12 mouse cellular contexts compared by ENCODE assay signal in genomic region chr16:13610951-13611381, GRCm38 (mm10). TPM values are rescaled to one million over a fixed set of nuclear protein-coding genes. Genes with fewer than 3 reads are reported as not detected.
DNase-seq lines count a peak whose midpoint lies in the region; ATAC-seq and TF ChIP-seq lines count a peak whose summit lies in the region.
"Had no signal": no experiment of that assay in that cellular context is flagged by ENCODE, and none has a peak within 500 bp of the region (broad histone marks: within the 10 kb centered on the region; RNA-seq: fewer than 3 reads in every experiment).

No protein-coding gene starts in this region.

- no peaks in the 10 kb centered on the region for H3K79me2 ChIP-seq in MEL (ENCODE audit: control insufficient read depth, insufficient read depth, low read length, poor library complexity)

- WGBS in hindbrain, embryonic 13.5 days = 71% methylated on average over 5 of the region's 5 CpGs

- no peaks in the 10 kb centered on the region for H3K9me3 ChIP-seq in MEL (replicated peaks; ENCODE audit: insufficient read depth, low read length)
- H3K9me3 ChIP-seq in hindbrain, embryonic 13.5 days = no peaks in the 10 kb centered on the region
- H3K9me3 ChIP-seq: hindbrain, embryonic 12.5 days; limb, embryonic 12.5 days; midbrain, embryonic 13.5 days had no signal

- no peak overlapping the region for H3K4me2 ChIP-seq in hindbrain, embryonic 13.5 days
- H3K4me2 ChIP-seq: hindbrain, embryonic 12.5 days; limb, embryonic 12.5 days; midbrain, embryonic 13.5 days had no signal

- H3K27me3 ChIP-seq in MEL (ENCODE audit: control insufficient read depth in 1 of 2, insufficient read depth in 2 of 2, low read length in 2 of 2) = no peaks in the 10 kb centered on the region
- H3K27me3 ChIP-seq in hindbrain, embryonic 13.5 days = no peaks in the 10 kb centered on the region
- H3K27me3 ChIP-seq: hindbrain, embryonic 12.5 days; limb, embryonic 12.5 days; midbrain, embryonic 13.5 days had no signal

- TF ChIP-seq EP300 in MEL (IDR thresholded peaks at IDR 0.05; ENCODE audit: low read depth in 1 of 2, low read length in 2 of 2) = no peak; a peak in 1 of 4 replicates

- intact Hi-C loops in heart, postnatal 25 days (cut with DNase I) = loop anchor here (2.0 to 5.0 kb wide), 2 partner anchors 78 to 164 kb away; no protein-coding TSS in a partner anchor

- peak; percentile 68 for DNase-seq in heart, adult 11 months
- no peak for DNase-seq in heart, postnatal 25 days (ENCODE audit: low spot score)
- peak; percentile 54 for DNase-seq in MEL (ENCODE audit: low read depth, low spot score)
- DNase-seq in kidney, adult 8-10 months = peak; percentile 28 to 65
- peak; percentile 28 for DNase-seq in lung, postnatal 14 days
- DNase-seq in adrenal gland, postnatal 14 days = no peak

- no peak overlapping the region for H3K4me3 ChIP-seq in MEL (ENCODE audit: control insufficient read depth in 1 of 2, insufficient read depth in 1 of 2, low read depth in 2 of 2, low read length in 2 of 2)
- H3K4me3 ChIP-seq in hindbrain, embryonic 13.5 days = no peak overlapping the region
- H3K4me3 ChIP-seq: hindbrain, embryonic 12.5 days; limb, embryonic 12.5 days; midbrain, embryonic 13.5 days had no signal

- peak overlapping the region; percentile 76 for H3K27ac ChIP-seq in MEL (ENCODE audit: control insufficient read depth, low read depth, low read length)
- no peak overlapping the region for H3K27ac ChIP-seq in hindbrain, embryonic 13.5 days
- H3K27ac ChIP-seq: hindbrain, embryonic 12.5 days; limb, embryonic 12.5 days; midbrain, embryonic 13.5 days had no signal

- ATAC-seq in cerebellum, adult (ENCODE audit: insufficient number of reproducible peaks, low FRiP score, low TSS enrichment) = no peak
- no peak for ATAC-seq in hindbrain, embryonic 13.5 days (ENCODE audit: low FRiP score)
- ATAC-seq: forebrain, embryonic 16.5 days; midbrain, embryonic 13.5 days had no signal

- no peak for TF ChIP-seq RAD21 in MEL (IDR thresholded peaks at IDR 0.05; ENCODE audit: low read depth, low read length)

- H3K9ac ChIP-seq in MEL (ENCODE audit: control insufficient read depth, low read depth, low read length, poor library complexity, severe bottlenecking) = peak overlapping the region; percentile 28; the same call in 1 of the 2 replicates
- H3K9ac ChIP-seq in hindbrain, embryonic 13.5 days = no peak overlapping the region
- H3K9ac ChIP-seq: hindbrain, embryonic 12.5 days; limb, embryonic 12.5 days; midbrain, embryonic 13.5 days had no signal

- no peak for TF ChIP-seq CTCF in MEL (IDR thresholded peaks at IDR 0.05 in 2 of 3, conservative IDR thresholded peaks at IDR 0.05 in 1 of 3; ENCODE audit: control insufficient read depth in 1 of 3, insufficient read depth in 1 of 3, low read depth in 2 of 3, low read length in 3 of 3, poor library complexity in 1 of 3, severe bottlenecking in 1 of 3)

- no peak for TF ChIP-seq POLR2A in MEL (IDR thresholded peaks at IDR 0.05; ENCODE audit: control insufficient read depth in 1 of 2, insufficient read depth in 1 of 2, low read depth in 1 of 2, low read length in 2 of 2, poor library complexity in 1 of 2)

- peaks cover 2 to 15% of the 10 kb centered on the region in 2 experiments for H3K36me3 ChIP-seq in MEL (ENCODE audit: control insufficient read depth in 1 of 2, insufficient read depth in 2 of 2, low read length in 2 of 2)
- peaks cover 11% of the 10 kb centered on the region for H3K36me3 ChIP-seq in hindbrain, embryonic 13.5 days

- peaks cover 8 to 10% of the 10 kb centered on the region in 2 experiments; a peak in 3 of 4 replicates for H3K4me1 ChIP-seq in MEL (ENCODE audit: control insufficient read depth in 1 of 2, insufficient read depth in 2 of 2, low read length in 2 of 2)
- no peaks in the 10 kb centered on the region for H3K4me1 ChIP-seq in hindbrain, embryonic 13.5 days (replicated peaks)
- H3K4me1 ChIP-seq: hindbrain, embryonic 12.5 days; limb, embryonic 12.5 days; midbrain, embryonic 13.5 days had no signal

TF ChIP-seq in MEL, 35 proteins besides CTCF, POLR2A, EP300 and RAD21:
- TF ChIP-seq HCFC1 (IDR thresholded peaks at IDR 0.05; ENCODE audit: low read depth, low read length) = no peak
- TF ChIP-seq POLR2AphosphoS5 (IDR thresholded peaks at IDR 0.05; ENCODE audit: borderline replicate concordance, low read depth, low read length) = no peak
- no peak for TF ChIP-seq CHD1 (IDR thresholded peaks at IDR 0.05; ENCODE audit: low read depth, low read length)
- no peak for TF ChIP-seq MXI1 (IDR thresholded peaks at IDR 0.05; ENCODE audit: low read depth, low read length)
- TF ChIP-seq TCF12 (IDR thresholded peaks at IDR 0.05; ENCODE audit: low read depth, low read length) = no peak
- no peak for TF ChIP-seq BHLHE40 (IDR thresholded peaks at IDR 0.05; ENCODE audit: borderline replicate concordance, low read depth, low read length)
- TF ChIP-seq ZNF384 (IDR thresholded peaks at IDR 0.05; ENCODE audit: low read depth, low read length) = no peak
- TF ChIP-seq POLR2AphosphoS2 (IDR thresholded peaks at IDR 0.05; ENCODE audit: low read length) = no peak
- TF ChIP-seq ZKSCAN1 (IDR thresholded peaks at IDR 0.05; ENCODE audit: low read depth, low read length) = no peak
- TF ChIP-seq NELFE (IDR thresholded peaks at IDR 0.05; ENCODE audit: low read depth, low read length) = no peak
- TF ChIP-seq UBTF (IDR thresholded peaks at IDR 0.05; ENCODE audit: borderline replicate concordance, insufficient read depth, low read depth, low read length) = no peak
- no peak for TF ChIP-seq ETS1 (IDR thresholded peaks at IDR 0.05; ENCODE audit: low read depth, low read length)
- no peak for TF ChIP-seq GATA1 (IDR thresholded peaks at IDR 0.05; ENCODE audit: low read depth, low read length)
- TF ChIP-seq USF2 (IDR thresholded peaks at IDR 0.05; ENCODE audit: borderline replicate concordance in 1 of 2, insufficient read depth in 1 of 2, low read depth in 1 of 2, low read length in 2 of 2) = no peak
- TF ChIP-seq E2F4 (IDR thresholded peaks at IDR 0.05; ENCODE audit: borderline replicate concordance, low read depth, low read length) = no peak
- TF ChIP-seq RCOR1 (IDR thresholded peaks at IDR 0.05; ENCODE audit: low read depth, low read length) = no peak
- TF ChIP-seq MAZ (IDR thresholded peaks at IDR 0.05; ENCODE audit: low read depth, low read length) = no peak
- no peak for TF ChIP-seq SIN3A (IDR thresholded peaks at IDR 0.05; ENCODE audit: low read length)
- no peak for TF ChIP-seq MAX (IDR thresholded peaks at IDR 0.05; ENCODE audit: low read length)
- no peak for TF ChIP-seq ELF1 (IDR thresholded peaks at IDR 0.05; ENCODE audit: low read depth, low read length)
TF ChIP-seq in MEL: peak in this region for 0.

RNA-seq across cellular contexts. Expression of gene Parn, which starts 57.0 kb away (rescaled TPM):
- total RNA-seq in heart, postnatal 25 days (2021) = 10 to 100 TPM in 1 of 2 experiments, 1 to 10 TPM in 1; 8.5 to 10.4 TPM
- total RNA-seq in MEL (2012; rRNA removed) = 25.2 and 26.7 TPM in 2 replicates
- 100 to 1,000 TPM in 1 of 2 experiments, 10 to 100 TPM in 1; 38.2 to 160 TPM for polyA plus RNA-seq in MEL (2012; ENCODE audit: insufficient read depth in 1 of 2, insufficient read length in 2 of 2, low read depth in 1 of 2, low replicate concordance in 2 of 2, missing spikeins in 1 of 2)
- 34.1 and 34.6 TPM in 2 replicates for total RNA-seq in adrenal gland, postnatal 14 days (2021)
- 36.2 and 37.3 TPM in 2 replicates for polyA plus RNA-seq in hindbrain, embryonic 13.5 days (2015; fragmentation: Nextera tagmentation; extraction: Ambion mirVana)

Comparison
In these comparisons a context has a peak if more than half of its experiments do, and no peak if none do; other contexts are left out.
1. DNase-seq: peak in heart, adult 11 months (single experiment), MEL (single experiment), kidney, adult 8-10 months (2 of 2) and lung, postnatal 14 days (single experiment); none in heart, postnatal 25 days (single experiment) and adrenal gland, postnatal 14 days (single experiment).